Mouse (Mus musculus) liver, embryonic 14.5 days (tissue): ENCODE measurements around the gene Defb48.

Source experiments
- CTCF ChIP-seq: IDR thresholded peaks from 2 replicates; pipeline ENCODE4 v1.5.1; 2016; ENCODE audit warnings: antibody characterized with exemption, low read depth, control low read depth
- EP300 ChIP-seq: IDR thresholded peaks from 2 replicates; pipeline ENCODE4 v1.6.1; 2016; ENCODE audit warnings: antibody characterized with exemption, low read depth

- TF ChIP-seq CTCF (no peak), EP300 (no peak)
These were observed at the start of gene Defb48 for GRCm38 (mm10) chr14:62984410-62984809.
